Mouse (Mus musculus): ENCODE results near the gene Arhgap25. TPM values are rescaled to one million over a fixed set of nuclear protein-coding genes. Genes with fewer than 3 reads are reported as not detected.
"Not testable (repeated sequence)": the region's sequence is repeated elsewhere in the genome, so short reads cannot be mapped to it uniquely, and the experiment has no call there.

The Arhgap25 gene
- total RNA-seq (2021) = 1 to 10 TPM; 2.8 to 3.3 TPM

- DNase-seq (ENCODE audit: extremely low spot score in 1 of 2, low spot score in 1 of 2) = peak in 1 of 2 experiments; percentile 14
Measured at GRCm38 (mm10) chr6:87532953-87533710, at the start of gene Arhgap25. TSS of gene Arhgap25 (minus strand) at chr6:87533259.

- DNase-seq (ENCODE audit: extremely low spot score in 1 of 2, low spot score in 1 of 2) = no peak
Measured at GRCm38 (mm10) chr6:87582456-87582855, 49.4 kb upstream of the Arhgap25 start.

GRCm38 (mm10) chr6:87581581-87581980, 48.5 kb upstream of the Arhgap25 start:
- no peak for DNase-seq (ENCODE audit: extremely low spot score in 1 of 2, low spot score in 1 of 2)

GRCm38 (mm10) chr6:87581071-87581470, 48.0 kb upstream of the Arhgap25 start:
- DNase-seq (ENCODE audit: extremely low spot score in 1 of 2, low spot score in 1 of 2) = no peak

- DNase-seq (ENCODE audit: extremely low spot score in 1 of 2, low spot score in 1 of 2) = peak in 1 of 2 experiments; percentile 16
Measured at GRCm38 (mm10) chr6:87578247-87578646, 45.2 kb upstream of the Arhgap25 start.

GRCm38 (mm10) chr6:87576648-87577330, 43.7 kb upstream of the Arhgap25 start:
- DNase-seq (ENCODE audit: extremely low spot score in 1 of 2, low spot score in 1 of 2) = no peak

- not testable (repeated sequence) for DNase-seq (ENCODE audit: extremely low spot score in 1 of 2, low spot score in 1 of 2)
Measured at GRCm38 (mm10) chr6:87571863-87572262, 38.8 kb upstream of the Arhgap25 start.

- DNase-seq (ENCODE audit: extremely low spot score in 1 of 2, low spot score in 1 of 2) = no peak
Measured at GRCm38 (mm10) chr6:87567686-87568593, 34.9 kb upstream of the Arhgap25 start.

- DNase-seq (ENCODE audit: extremely low spot score in 1 of 2, low spot score in 1 of 2) = no peak
Measured at GRCm38 (mm10) chr6:87565166-87565565, 32.1 kb upstream of the Arhgap25 start.

- DNase-seq (ENCODE audit: extremely low spot score in 1 of 2, low spot score in 1 of 2) = no peak
Measured at GRCm38 (mm10) chr6:87564356-87564755, 31.3 kb upstream of the Arhgap25 start.

GRCm38 (mm10) chr6:87553724-87554123, 20.7 kb upstream of the Arhgap25 start:
- no peak for DNase-seq (ENCODE audit: extremely low spot score in 1 of 2, low spot score in 1 of 2)

- DNase-seq (ENCODE audit: extremely low spot score in 1 of 2, low spot score in 1 of 2) = no peak
Measured at GRCm38 (mm10) chr6:87552054-87552807, 19.2 kb upstream of the Arhgap25 start.

GRCm38 (mm10) chr6:87547836-87548235, 14.8 kb upstream of the Arhgap25 start:
- DNase-seq (ENCODE audit: extremely low spot score in 1 of 2, low spot score in 1 of 2) = no peak

GRCm38 (mm10) chr6:87547431-87547830, 14.4 kb upstream of the Arhgap25 start:
- no peak for DNase-seq (ENCODE audit: extremely low spot score in 1 of 2, low spot score in 1 of 2)

- no peak for DNase-seq (ENCODE audit: extremely low spot score in 1 of 2, low spot score in 1 of 2)
Measured at GRCm38 (mm10) chr6:87545331-87546217, 12.5 kb upstream of the Arhgap25 start.

GRCm38 (mm10) chr6:87542027-87542426, 9.0 kb upstream of the Arhgap25 start:
- DNase-seq (ENCODE audit: extremely low spot score in 1 of 2, low spot score in 1 of 2) = no peak

- DNase-seq (ENCODE audit: extremely low spot score in 1 of 2, low spot score in 1 of 2) = no peak
Measured at GRCm38 (mm10) chr6:87541171-87541571, 8.1 kb upstream of the Arhgap25 start.

GRCm38 (mm10) chr6:87538376-87539270, 5.6 kb upstream of the Arhgap25 start:
- DNase-seq (ENCODE audit: extremely low spot score in 1 of 2, low spot score in 1 of 2) = no peak

Data from layer of hippocampus, postnatal 25 days (tissue).